Mouse (Mus musculus): Measurements from ENCODE around the gene Gemin5. TPM values are rescaled to one million over a fixed set of nuclear protein-coding genes. Genes with fewer than 3 reads are reported as not detected.
A peak's percentile ranks its signal among the peaks of the same experiment; 100 is the strongest.

Gene Gemin5
- polyA plus RNA-seq, 1 experiment from 2014 or later = 15.7 TPM

- Histone ChIP-seq H3K4me2 (ENCODE audit: low read length) (no peak overlapping the region), H3K9me3 (ENCODE audit: control insufficient read depth, low read length) (no peaks in the 10 kb centered on the region), H3K36me3 (ENCODE audit: control insufficient read depth, insufficient read depth, low read length) (peaks cover 30% of the 10 kb centered on the region), H3K4me3 (replicated peaks; ENCODE audit: low read depth, low read length) (no peak overlapping the region), H3K9ac (replicated peaks; ENCODE audit: low read length) (no peak overlapping the region), H3K4me1 (ENCODE audit: control insufficient read depth, insufficient read depth, low read length) (peaks cover 13% of the 10 kb centered on the region), H3K27ac (replicated peaks; ENCODE audit: low read depth, low read length) (no peak overlapping the region), H3K27me3 (ENCODE audit: control insufficient read depth, insufficient read depth, low read length) (no peaks in the 10 kb centered on the region)
- WGBS = 95% methylated on average over 4 of the region's 4 CpGs
- no peak for ATAC-seq (ENCODE audit: low FRiP score, low TSS enrichment)
- no peak for DNase-seq
These were observed 60.5 kb downstream of the Gemin5 start for GRCm38 (mm10) chr11:58107664-58108337.

GRCm38 (mm10) chr11:58107009-58107408, 61.3 kb downstream of the Gemin5 start:
- H3K27ac ChIP-seq (replicated peaks; ENCODE audit: low read depth, low read length) = no peak overlapping the region
- ATAC-seq (ENCODE audit: low FRiP score, low TSS enrichment) (no peak), DNase-seq (no peak)
- WGBS = 44% methylated on average over 3 of the region's 3 CpGs
- no peaks in the 10 kb centered on the region for H3K9me3 ChIP-seq (ENCODE audit: control insufficient read depth, low read length)
- H3K36me3 ChIP-seq (ENCODE audit: control insufficient read depth, insufficient read depth, low read length) = peaks cover 23% of the 10 kb centered on the region
- H3K27me3 ChIP-seq (ENCODE audit: control insufficient read depth, insufficient read depth, low read length) = no peaks in the 10 kb centered on the region
- H3K9ac ChIP-seq (replicated peaks; ENCODE audit: low read length) = no peak overlapping the region
- no peak overlapping the region for H3K4me2 ChIP-seq (ENCODE audit: low read length)
- peaks cover 13% of the 10 kb centered on the region for H3K4me1 ChIP-seq (ENCODE audit: control insufficient read depth, insufficient read depth, low read length)
- H3K4me3 ChIP-seq (replicated peaks; ENCODE audit: low read depth, low read length) = no peak overlapping the region

GRCm38 (mm10) chr11:58104351-58104791, 64.0 kb downstream of the Gemin5 start:
- peak overlapping the region; percentile 77 for H3K4me2 ChIP-seq (ENCODE audit: low read length)
- H3K9ac ChIP-seq (replicated peaks; ENCODE audit: low read length) = peak overlapping the region; percentile 88
- H3K27ac ChIP-seq (replicated peaks; ENCODE audit: low read depth, low read length) = peak overlapping the region; percentile 87
- H3K4me1 ChIP-seq (ENCODE audit: control insufficient read depth, insufficient read depth, low read length) = peaks cover 13% of the 10 kb centered on the region
- ATAC-seq (ENCODE audit: low FRiP score, low TSS enrichment) = no peak; the same call in 1 of the 2 replicates
- DNase-seq = peak; percentile 64
- H3K9me3 ChIP-seq (ENCODE audit: control insufficient read depth, low read length) = no peaks in the 10 kb centered on the region
- H3K36me3 ChIP-seq (ENCODE audit: control insufficient read depth, insufficient read depth, low read length) = no peaks in the 10 kb centered on the region
- peak overlapping the region; percentile 94 for H3K4me3 ChIP-seq (replicated peaks; ENCODE audit: low read depth, low read length)
- 0% methylated on average over 24 of the region's 24 CpGs for WGBS
- no peaks in the 10 kb centered on the region for H3K27me3 ChIP-seq (ENCODE audit: control insufficient read depth, insufficient read depth, low read length)

- H3K27me3 ChIP-seq (ENCODE audit: control insufficient read depth, insufficient read depth, low read length) = no peaks in the 10 kb centered on the region
- H3K4me1 ChIP-seq (ENCODE audit: control insufficient read depth, insufficient read depth, low read length) = peaks cover 13% of the 10 kb centered on the region
- peak; percentile 96 for ATAC-seq (ENCODE audit: low FRiP score, low TSS enrichment)
- peak within 1 kb of the TSS; percentile 77 for H3K4me2 ChIP-seq (ENCODE audit: low read length)
- H3K9ac ChIP-seq (replicated peaks; ENCODE audit: low read length) = peak within 1 kb of the TSS; percentile 88
- WGBS = under 1% methylated on average over 53 of the region's 55 CpGs
- H3K4me3 ChIP-seq (replicated peaks; ENCODE audit: low read depth, low read length) = peak within 1 kb of the TSS; percentile 94
- peak; percentile 100 for DNase-seq
- H3K27ac ChIP-seq (replicated peaks; ENCODE audit: low read depth, low read length) = peak within 1 kb of the TSS; percentile 87
- no peaks in the 10 kb centered on the region for H3K9me3 ChIP-seq (ENCODE audit: control insufficient read depth, low read length)
- H3K36me3 ChIP-seq (ENCODE audit: control insufficient read depth, insufficient read depth, low read length) = no peaks in the 10 kb centered on the region
These were observed 64.5 kb downstream of the Gemin5 start, which contains the start of gene Cnot8 for GRCm38 (mm10) chr11:58103697-58104306. Gene Cnot8 (plus strand): TSS chr11:58104153.

- H3K4me3 ChIP-seq (replicated peaks; ENCODE audit: low read depth, low read length) = peak overlapping the region; percentile 94
- H3K27ac ChIP-seq (replicated peaks; ENCODE audit: low read depth, low read length) = peak overlapping the region; percentile 77
- ATAC-seq (ENCODE audit: low FRiP score, low TSS enrichment) (peak; percentile 49), DNase-seq (no peak)
- H3K9me3 ChIP-seq (ENCODE audit: control insufficient read depth, low read length) = no peaks in the 10 kb centered on the region
- WGBS = 53% methylated on average over 13 of the region's 13 CpGs
- H3K4me2 ChIP-seq (ENCODE audit: low read length) = peak overlapping the region; percentile 77
- H3K36me3 ChIP-seq (ENCODE audit: control insufficient read depth, insufficient read depth, low read length) = no peaks in the 10 kb centered on the region
- peaks cover 13% of the 10 kb centered on the region for H3K4me1 ChIP-seq (ENCODE audit: control insufficient read depth, insufficient read depth, low read length)
- peak overlapping the region; percentile 56 for H3K9ac ChIP-seq (replicated peaks; ENCODE audit: low read length)
- H3K27me3 ChIP-seq (ENCODE audit: control insufficient read depth, insufficient read depth, low read length) = no peaks in the 10 kb centered on the region
These were observed 65.0 kb downstream of the Gemin5 start for GRCm38 (mm10) chr11:58103344-58103653.

- no peak overlapping the region for H3K27ac ChIP-seq (replicated peaks; ENCODE audit: low read depth, low read length)
- no peak for ATAC-seq (ENCODE audit: low FRiP score, low TSS enrichment)
- DNase-seq = no peak
- H3K4me2 ChIP-seq (ENCODE audit: low read length) = peak overlapping the region; percentile 77
- no peaks in the 10 kb centered on the region for H3K27me3 ChIP-seq (ENCODE audit: control insufficient read depth, insufficient read depth, low read length)
- no peaks in the 10 kb centered on the region for H3K36me3 ChIP-seq (ENCODE audit: control insufficient read depth, insufficient read depth, low read length)
- 86% methylated on average over 9 of the region's 9 CpGs for WGBS
- no peak overlapping the region for H3K4me3 ChIP-seq (replicated peaks; ENCODE audit: low read depth, low read length)
- peaks cover 13% of the 10 kb centered on the region for H3K4me1 ChIP-seq (ENCODE audit: control insufficient read depth, insufficient read depth, low read length)
- H3K9me3 ChIP-seq (ENCODE audit: control insufficient read depth, low read length) = no peaks in the 10 kb centered on the region
- no peak overlapping the region for H3K9ac ChIP-seq (replicated peaks; ENCODE audit: low read length)
These were observed 65.6 kb downstream of the Gemin5 start for GRCm38 (mm10) chr11:58102581-58103343.

GRCm38 (mm10) chr11:58102146-58102545, 66.2 kb downstream of the Gemin5 start:
- H3K9me3 ChIP-seq (ENCODE audit: control insufficient read depth, low read length) = no peaks in the 10 kb centered on the region
- no peak overlapping the region for H3K27ac ChIP-seq (replicated peaks; ENCODE audit: low read depth, low read length)
- no peak overlapping the region for H3K9ac ChIP-seq (replicated peaks; ENCODE audit: low read length)
- H3K4me2 ChIP-seq (ENCODE audit: low read length) = no peak overlapping the region
- no peak for ATAC-seq (ENCODE audit: low FRiP score, low TSS enrichment)
- no peak for DNase-seq
- H3K4me1 ChIP-seq (ENCODE audit: control insufficient read depth, insufficient read depth, low read length) = peaks cover 13% of the 10 kb centered on the region
- H3K27me3 ChIP-seq (ENCODE audit: control insufficient read depth, insufficient read depth, low read length) = no peaks in the 10 kb centered on the region
- H3K36me3 ChIP-seq (ENCODE audit: control insufficient read depth, insufficient read depth, low read length) = no peaks in the 10 kb centered on the region
- H3K4me3 ChIP-seq (replicated peaks; ENCODE audit: low read depth, low read length) = no peak overlapping the region
- 83% methylated on average over 3 of the region's 3 CpGs for WGBS

GRCm38 (mm10) chr11:58101194-58101720, 67.1 kb downstream of the Gemin5 start:
- no peak for DNase-seq
- Histone ChIP-seq H3K4me1 (ENCODE audit: control insufficient read depth, insufficient read depth, low read length) (peaks cover 13% of the 10 kb centered on the region), H3K4me2 (ENCODE audit: low read length) (no peak overlapping the region), H3K4me3 (replicated peaks; ENCODE audit: low read depth, low read length) (no peak overlapping the region), H3K27me3 (ENCODE audit: control insufficient read depth, insufficient read depth, low read length) (no peaks in the 10 kb centered on the region), H3K9me3 (ENCODE audit: control insufficient read depth, low read length) (no peaks in the 10 kb centered on the region), H3K9ac (replicated peaks; ENCODE audit: low read length) (no peak overlapping the region), H3K27ac (replicated peaks; ENCODE audit: low read depth, low read length) (no peak overlapping the region), H3K36me3 (ENCODE audit: control insufficient read depth, insufficient read depth, low read length) (no peaks in the 10 kb centered on the region)
- WGBS = 90% methylated on average over 4 of the region's 4 CpGs
- no peak for ATAC-seq (ENCODE audit: low FRiP score, low TSS enrichment)

Measured in midbrain, embryonic 14.5 days (tissue).